Mouse (Mus musculus): ENCODE results near the gene Bms1.

Bms1 gene

GRCm38 (mm10) chr6:118419050-118419920 is at the start of gene Bms1:
Gene Bms1, minus strand, starts transcription at chr6:118419474.
- DNase-seq (ENCODE audit: low read depth) = peak; percentile 98

DNA sequence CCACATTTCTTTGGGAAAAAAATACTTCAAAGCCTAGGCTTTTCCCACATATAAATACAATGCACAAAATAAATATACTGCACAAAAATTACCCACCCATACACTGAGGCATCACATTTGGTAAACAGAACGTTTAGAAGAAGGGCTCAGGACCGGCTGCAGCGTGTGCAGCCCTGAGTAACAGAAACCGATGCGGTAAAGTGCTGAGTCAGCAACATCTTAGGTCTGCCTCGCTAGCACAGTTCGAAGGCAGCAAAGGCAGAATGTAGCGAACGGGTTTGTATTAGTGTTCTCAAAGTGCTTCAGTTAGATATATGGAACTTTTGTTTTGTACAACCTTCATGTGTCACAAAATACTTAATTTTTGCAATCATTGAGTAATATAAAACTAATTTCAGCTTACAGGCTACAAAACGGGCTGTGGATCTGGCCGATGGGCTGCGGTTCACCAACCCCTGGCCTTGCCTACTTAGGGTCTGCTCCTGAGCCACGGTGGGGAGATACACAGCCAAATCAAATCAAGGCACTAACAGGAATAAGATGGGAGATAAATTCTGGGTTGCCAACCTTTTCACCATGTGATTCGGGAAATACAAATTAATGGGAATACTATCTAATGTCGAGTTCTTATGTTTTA is 42.9 kb upstream of the Bms1 start:
- DNase-seq (ENCODE audit: low read depth) = no peak

DNA sequence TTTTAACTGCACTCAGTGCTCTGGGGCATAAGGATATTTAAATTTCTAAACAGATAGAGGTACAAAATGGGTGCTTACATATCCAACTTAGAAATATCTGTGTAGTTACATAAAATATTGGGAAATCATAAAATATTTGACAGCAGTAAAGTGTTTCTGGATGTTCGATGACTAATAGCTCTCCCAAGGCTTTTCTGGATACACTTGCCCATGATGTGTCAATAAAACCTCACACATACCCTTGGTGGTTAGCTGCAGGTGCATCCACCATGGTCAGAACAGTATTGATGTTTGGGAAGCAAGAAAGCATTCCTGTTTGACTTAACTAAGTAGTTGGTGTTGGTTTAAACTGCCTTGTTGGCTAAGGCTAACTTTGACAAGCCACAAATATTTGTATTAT is 38.5 kb upstream of the Bms1 start:
- no peak for DNase-seq (ENCODE audit: low read depth)

DNA sequence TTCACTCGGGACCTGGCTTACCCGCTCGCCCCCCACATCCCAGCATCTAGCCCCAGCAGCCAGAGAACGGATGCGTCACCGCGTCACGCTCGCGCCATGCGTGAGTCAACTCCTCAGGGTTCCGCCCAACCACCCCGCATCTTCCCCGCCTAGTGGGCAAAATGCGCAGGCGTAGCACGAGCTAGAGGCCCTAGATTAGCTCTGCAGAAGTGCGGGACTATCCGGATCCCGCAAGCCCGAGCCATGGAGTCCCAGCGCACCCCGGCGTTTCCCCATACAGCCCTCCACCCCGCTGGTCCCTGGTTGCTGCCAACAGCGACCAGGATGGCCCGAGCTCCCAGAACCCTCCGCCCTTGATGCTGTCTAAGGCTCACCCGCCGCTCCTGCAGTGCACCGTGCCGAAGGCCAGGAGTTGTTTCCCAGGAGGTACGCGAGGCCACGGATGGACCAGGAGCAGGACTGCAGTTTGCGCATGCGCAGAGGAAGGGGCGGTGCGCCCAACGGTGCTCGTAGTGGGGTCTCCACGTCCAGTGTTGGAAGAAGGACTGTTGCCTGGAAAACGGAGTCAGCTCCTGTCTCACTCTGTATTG is 35.9 kb upstream of the Bms1 start, which contains the start of gene Zfp248:
Gene Zfp248, minus strand, starts transcription at position 487 of the 590 bp plus-strand sequence.
- DNase-seq (ENCODE audit: low read depth) = peak; percentile 88

DNA sequence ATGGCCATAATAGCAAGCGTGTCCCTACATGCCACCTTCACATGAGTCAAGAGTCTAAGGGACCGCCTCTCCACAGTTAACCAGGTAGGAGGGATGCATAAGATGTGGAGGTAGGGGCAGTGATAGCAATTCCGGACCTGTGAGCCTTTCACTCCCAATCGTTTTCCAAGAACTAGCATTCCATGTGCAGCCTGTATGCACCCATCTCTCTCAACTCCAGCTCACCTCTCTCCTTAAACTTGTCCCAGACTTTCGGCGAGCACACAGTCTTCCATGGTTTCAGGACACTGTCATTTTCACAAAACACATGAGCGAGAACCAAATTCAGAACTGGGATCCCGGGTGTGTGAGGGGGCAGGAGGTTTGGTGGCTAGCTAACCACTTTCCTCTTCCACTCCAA is 35.2 kb upstream of the Bms1 start:
- DNase-seq (ENCODE audit: low read depth) = no peak

- DNase-seq (ENCODE audit: low read depth) = no peak
These were observed 12.2 kb upstream of the Bms1 start for GRCm38 (mm10) chr6:118431502-118431901.

DNA sequence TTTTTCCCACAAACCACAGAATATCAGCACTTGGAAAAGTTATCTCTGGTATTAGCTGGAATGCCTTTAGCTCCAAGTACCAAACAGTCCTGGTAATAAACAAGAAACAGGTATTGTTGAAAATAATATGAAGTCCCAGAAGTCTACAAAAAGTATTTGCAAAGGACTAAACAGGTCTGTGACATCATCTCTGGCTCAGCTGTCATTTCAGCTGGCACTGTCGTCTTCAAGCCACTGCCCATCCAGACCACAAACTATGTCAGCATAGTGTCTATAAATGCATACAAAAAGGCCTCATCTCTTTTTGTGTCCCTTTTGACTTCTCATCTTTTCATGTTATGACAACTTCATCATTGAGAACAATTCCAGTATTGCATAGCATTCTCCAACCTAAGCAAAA is 7.4 kb upstream of the Bms1 start:
- no peak for DNase-seq (ENCODE audit: low read depth)

- no peak for DNase-seq (ENCODE audit: low read depth)
These were observed 8.8 kb downstream of the Bms1 start for GRCm38 (mm10) chr6:118410428-118410827.

DNA sequence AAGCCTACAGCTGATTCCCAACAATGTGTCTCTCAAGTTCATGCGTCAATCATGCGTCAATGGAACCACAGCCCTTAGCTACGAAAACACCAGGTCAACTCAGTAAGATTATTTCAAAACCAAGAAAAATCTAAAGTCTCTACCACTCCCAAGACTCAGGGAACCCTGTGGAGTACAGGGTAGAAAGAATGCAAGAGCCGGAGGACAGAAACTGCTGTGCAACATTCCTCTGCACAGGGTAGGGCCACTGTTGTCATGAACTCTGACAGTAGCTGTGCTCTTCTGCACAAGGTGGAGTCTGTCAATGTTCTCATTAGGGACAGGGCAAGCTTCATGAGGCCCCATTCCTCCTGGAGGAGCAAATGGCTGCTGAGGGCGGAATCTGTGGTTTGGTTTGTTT is 10.8 kb downstream of the Bms1 start:
- DNase-seq (ENCODE audit: low read depth) = no peak

GRCm38 (mm10) chr6:118406421-118406820 is 12.9 kb downstream of the Bms1 start:
- no peak for DNase-seq (ENCODE audit: low read depth)

GRCm38 (mm10) chr6:118390746-118391145 is 28.5 kb downstream of the Bms1 start:
- no peak for DNase-seq (ENCODE audit: low read depth)

DNA sequence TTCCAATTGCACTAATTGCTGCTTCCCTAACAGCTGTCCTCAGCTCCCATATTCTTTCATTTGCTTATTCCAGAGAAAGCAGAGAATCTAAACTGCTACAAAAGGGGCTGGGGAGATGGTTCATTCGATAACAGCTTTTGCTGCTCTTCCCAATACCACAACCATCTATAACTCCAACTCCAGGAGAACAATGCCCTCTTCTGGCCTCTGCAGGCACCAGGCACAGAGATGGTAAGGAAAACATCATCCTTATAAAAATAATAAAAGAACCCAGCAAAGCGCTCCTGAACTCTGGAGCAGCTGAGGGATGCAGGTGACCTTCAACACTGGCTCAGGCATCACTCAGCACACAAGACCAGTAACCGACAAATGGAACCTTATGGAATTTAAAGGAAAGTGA is 33.3 kb downstream of the Bms1 start:
- DNase-seq (ENCODE audit: low read depth) = no peak

GRCm38 (mm10) chr6:118381234-118381633 is 38.0 kb downstream of the Bms1 start:
- DNase-seq (ENCODE audit: low read depth) = no peak

DNA sequence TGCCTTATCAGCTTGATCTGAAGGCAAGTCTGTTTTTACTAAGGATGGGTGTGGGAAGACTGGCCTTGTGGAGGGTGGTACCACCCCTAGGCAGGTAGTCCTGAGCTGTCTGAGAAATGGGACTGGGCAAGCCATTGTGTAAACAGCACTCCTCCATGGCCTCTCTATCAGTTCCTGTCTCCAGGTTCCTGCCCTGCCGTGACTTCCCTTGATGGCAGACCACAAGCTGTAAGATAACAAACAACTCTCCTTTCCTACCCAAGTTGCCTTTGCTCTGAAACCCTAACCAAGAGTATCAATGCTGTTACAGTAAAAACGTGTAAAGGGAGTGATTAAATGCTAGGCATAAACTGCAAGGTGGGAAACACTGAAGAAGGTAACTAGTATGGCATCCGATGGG is 38.6 kb downstream of the Bms1 start:
- no peak for DNase-seq (ENCODE audit: low read depth)

- peak; percentile 63 for DNase-seq (ENCODE audit: low read depth)
These were observed 39.7 kb downstream of the Bms1 start for GRCm38 (mm10) chr6:118379451-118380167.

- no peak for DNase-seq (ENCODE audit: low read depth)
These were observed 41.7 kb downstream of the Bms1 start for GRCm38 (mm10) chr6:118377611-118378010.

DNA sequence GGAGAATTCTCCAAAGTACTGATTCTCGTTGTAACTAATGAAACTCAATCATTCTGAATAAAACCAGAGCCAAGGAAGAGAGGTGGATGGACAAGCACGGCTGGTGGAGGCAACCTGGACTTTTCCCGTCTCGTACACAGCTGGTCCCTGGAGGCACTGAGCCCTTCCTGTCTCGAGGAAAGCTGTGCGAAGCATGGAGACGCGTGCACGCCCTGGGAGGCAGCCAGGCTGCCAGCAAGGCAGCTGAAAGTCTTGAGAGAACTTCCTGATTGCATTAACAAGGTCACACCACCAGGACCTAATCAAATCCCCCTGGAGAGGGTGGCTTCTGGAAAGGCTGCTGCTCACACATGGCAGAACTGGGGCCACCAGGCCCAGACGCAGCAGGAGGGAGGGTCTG is 43.3 kb downstream of the Bms1 start:
- DNase-seq (ENCODE audit: low read depth) = no peak

DNA sequence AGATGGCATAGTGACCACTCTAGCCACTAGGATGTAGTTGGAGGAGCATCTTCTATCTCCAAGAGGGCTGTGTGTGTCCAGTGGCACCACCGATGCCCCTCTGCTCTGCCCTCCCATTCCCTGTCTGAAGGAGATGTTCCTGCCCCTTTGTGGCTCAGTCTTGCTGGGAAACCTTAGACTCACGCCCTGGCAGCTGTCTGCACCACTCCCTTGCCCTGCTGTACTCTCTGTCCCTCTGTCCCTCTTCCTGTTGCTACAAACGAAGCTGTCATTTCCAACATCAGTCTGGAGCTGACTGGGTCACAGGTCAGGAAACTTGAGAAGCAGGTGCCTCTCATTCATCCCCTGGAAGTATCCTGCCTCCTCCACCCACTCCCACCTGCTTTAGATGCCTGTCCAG is 43.8 kb downstream of the Bms1 start:
- no peak for DNase-seq (ENCODE audit: low read depth)

DNA sequence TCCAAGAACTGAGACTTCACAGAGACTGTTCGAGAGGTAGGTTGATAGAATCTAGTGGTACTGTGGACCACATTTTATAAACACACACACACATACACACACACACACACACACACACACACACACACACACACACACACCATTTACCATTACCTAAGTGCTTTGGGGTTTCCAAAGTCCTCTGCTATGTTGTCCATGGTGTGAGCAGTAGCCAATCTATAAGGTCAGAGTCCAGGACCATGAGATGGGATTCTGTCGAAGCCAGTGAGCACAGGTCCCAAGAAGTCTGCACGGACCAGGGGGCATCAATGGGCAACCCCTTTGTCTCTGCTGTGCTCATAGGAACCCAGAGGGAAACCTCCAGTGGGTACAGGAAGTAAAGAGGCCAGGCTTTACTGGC is 44.2 kb downstream of the Bms1 start:
- no peak for DNase-seq (ENCODE audit: low read depth)

DNA sequence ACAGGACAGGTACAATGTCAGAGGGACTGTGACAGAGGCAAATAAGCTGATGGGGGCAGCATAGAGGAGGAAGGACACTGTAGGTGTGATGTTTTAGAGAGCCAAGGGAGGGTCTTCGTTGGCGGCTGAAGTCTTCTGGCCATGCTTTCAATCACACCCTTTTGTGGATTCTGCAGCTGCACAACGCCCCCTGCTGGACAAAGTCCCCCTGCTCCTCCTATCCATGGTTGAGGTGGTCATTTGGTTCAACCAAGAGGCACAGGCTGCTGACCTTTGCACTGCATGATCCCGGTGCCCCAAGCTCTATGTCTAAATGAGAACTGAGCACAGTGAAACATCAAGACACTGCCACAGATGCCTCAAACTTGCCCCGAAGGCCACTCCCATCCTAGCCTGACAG is 46.0 kb downstream of the Bms1 start:
- peak; percentile 35 for DNase-seq (ENCODE audit: low read depth)

- no peak for DNase-seq (ENCODE audit: low read depth)
These were observed 46.5 kb downstream of the Bms1 start for GRCm38 (mm10) chr6:118372794-118373193.

- DNase-seq (ENCODE audit: low read depth) = no peak
These were observed 51.8 kb downstream of the Bms1 start for GRCm38 (mm10) chr6:118367502-118367901.
